Mouse (Mus musculus) midbrain, embryonic 13.5 days (tissue): Measurements from ENCODE around the gene Hoxd8. TPM values are rescaled to one million over a fixed set of nuclear protein-coding genes. Genes with fewer than 3 reads are reported as not detected.

ENCODE experiments used
- ATAC-seq: fragments of 200-750 bp; cut with Nextera tagmentation; 2 replicates; pipeline ENCODE4 v1.8.0; 2017; ENCODE audit warnings: mild to moderate bottlenecking, moderate TSS enrichment, moderate library complexity
- H3K27ac ChIP-seq: fragments of 300-500 bp; sonication (generic); 2 replicates; pipeline ENCODE4 v1.5.1; 2015; ENCODE audit warnings: inconsistent platforms, mild to moderate bottlenecking, moderate library complexity
- H3K27me3 ChIP-seq: fragments of 300-500 bp; sonication (generic); 2 replicates; pipeline ENCODE4 v1.6.1; 2015; ENCODE audit warnings: mild to moderate bottlenecking, inconsistent platforms
- H3K36me3 ChIP-seq: fragments of 300-500 bp; sonication (generic); 2 replicates; pipeline ENCODE4 v1.6.1; 2015; ENCODE audit warnings: mild to moderate bottlenecking, inconsistent platforms
- H3K4me1 ChIP-seq: fragments of 300-500 bp; sonication (generic); replicated peaks from 2 replicates; pipeline ENCODE4 v1.6.1; 2015; ENCODE audit warnings: inconsistent platforms
- H3K4me2 ChIP-seq: fragments of 300-500 bp; sonication (generic); replicated peaks from 2 replicates; pipeline ENCODE4 v1.6.1; 2015; ENCODE audit warnings: moderate library complexity, mild to moderate bottlenecking, inconsistent platforms
- H3K4me3 ChIP-seq: fragments of 300-500 bp; sonication (generic); replicated peaks from 2 replicates; pipeline ENCODE4 v1.5.1; 2015; ENCODE audit warnings: mild to moderate bottlenecking, inconsistent platforms
- H3K9ac ChIP-seq: fragments of 300-500 bp; sonication (generic); replicated peaks from 2 replicates; pipeline ENCODE4 v1.6.1; 2015; ENCODE audit warnings: mild to moderate bottlenecking, inconsistent platforms
- H3K9me3 ChIP-seq: fragments of 300-500 bp; sonication (generic); 2 replicates; pipeline ENCODE4 v1.6.1; 2016; ENCODE audit warnings: mild to moderate bottlenecking, inconsistent platforms
- WGBS: fragments of 180-500 bp; shearing (Covaris S2); methylation state at CpG from one replicate; pipeline ENCODE4 v1.1.7; 2015; 5-methylcytosine and 5-hydroxymethylcytosine counted together
- polyA plus RNA-seq: library from polyadenylated mRNA; unstranded; fragments of >200 nt; fragmentation: Nextera tagmentation; extraction: Ambion mirVana; gene quantifications from 2 replicates; pipeline ENCODE4 v1.2.1, GENCODE M21; 2015

Hoxd8 gene
- polyA plus RNA-seq, 1 experiment from 2014 or later: not detected

- no peak overlapping the region for H3K27ac ChIP-seq
- WGBS: under 1% methylated on average over 34 of the region's 34 CpGs
- peaks cover 14% of the 10 kb centered on the region for H3K4me1 ChIP-seq
- H3K9ac ChIP-seq: no peak overlapping the region
- no peak overlapping the region for H3K4me3 ChIP-seq
- peaks cover 100% of the 10 kb centered on the region for H3K27me3 ChIP-seq
- no peak for ATAC-seq
- H3K4me2 ChIP-seq: no peak overlapping the region
- H3K36me3 ChIP-seq: no peaks in the 10 kb centered on the region
- H3K9me3 ChIP-seq: no peaks in the 10 kb centered on the region
Measured at GRCm38 (mm10) chr2:74696442-74697335, 7.7 kb upstream of the Hoxd8 start.

- H3K9me3 ChIP-seq: no peaks in the 10 kb centered on the region
- ATAC-seq: peak; percentile 48
Measured at GRCm38 (mm10) chr2:74697567-74698121, 6.8 kb upstream of the Hoxd8 start, which contains the start of gene Hoxd9. Hoxd9 (plus strand) TSS chr2:74697727.

GRCm38 (mm10) chr2:74698201-74699052 lies 6.0 kb upstream of the Hoxd8 start:
- Histone ChIP-seq H3K4me1 (peaks cover 12% of the 10 kb centered on the region), H3K36me3 (no peaks in the 10 kb centered on the region), H3K27ac (no peak overlapping the region), H3K9me3 (no peaks in the 10 kb centered on the region), H3K4me3 (peak overlapping the region; percentile 35), H3K9ac (no peak overlapping the region), H3K27me3 (peaks cover 99% of the 10 kb centered on the region), H3K4me2 (peak overlapping the region; percentile 50)
- ATAC-seq: peak; percentile 53
- WGBS: under 1% methylated on average over 76 of the region's 86 CpGs

More at GRCm38 (mm10) chr2:74697567-74698121, 6.8 kb upstream of the Hoxd8 start, which contains the start of gene Hoxd9:
- Histone ChIP-seq H3K9ac (no peak within 1 kb of the TSS), H3K4me1 (peaks cover 12% of the 10 kb centered on the region), H3K27ac (no peak within 1 kb of the TSS), H3K4me2 (peak within 1 kb of the TSS; percentile 50), H3K36me3 (no peaks in the 10 kb centered on the region), H3K27me3 (peaks cover 99% of the 10 kb centered on the region), H3K4me3 (peak within 1 kb of the TSS; percentile 35)
- WGBS: under 1% methylated on average over 43 of the region's 43 CpGs

GRCm38 (mm10) chr2:74699053-74699430 lies 5.4 kb upstream of the Hoxd8 start:
- Histone ChIP-seq H3K27ac (no peak overlapping the region), H3K27me3 (peaks cover 99% of the 10 kb centered on the region), H3K4me2 (no peak overlapping the region), H3K9me3 (no peaks in the 10 kb centered on the region), H3K4me3 (no peak overlapping the region), H3K36me3 (no peaks in the 10 kb centered on the region), H3K4me1 (peaks cover 12% of the 10 kb centered on the region), H3K9ac (no peak overlapping the region)
- under 1% methylated on average over 17 of the region's 17 CpGs for WGBS
- no peak for ATAC-seq

GRCm38 (mm10) chr2:74699664-74700545 lies 4.5 kb upstream of the Hoxd8 start:
- Histone ChIP-seq H3K27me3 (peaks cover 99% of the 10 kb centered on the region), H3K4me3 (no peak overlapping the region), H3K4me2 (no peak overlapping the region), H3K4me1 (peaks cover 16% of the 10 kb centered on the region), H3K9me3 (no peaks in the 10 kb centered on the region), H3K27ac (no peak overlapping the region), H3K9ac (no peak overlapping the region), H3K36me3 (no peaks in the 10 kb centered on the region)
- no peak for ATAC-seq
- 2% methylated on average over 23 of the region's 23 CpGs for WGBS

GRCm38 (mm10) chr2:74700546-74701112 lies 3.8 kb upstream of the Hoxd8 start:
- H3K27ac ChIP-seq: no peak overlapping the region
- ATAC-seq: no peak
- no peak overlapping the region for H3K4me2 ChIP-seq
- peaks cover 99% of the 10 kb centered on the region for H3K27me3 ChIP-seq
- under 1% methylated on average over 22 of the region's 22 CpGs for WGBS
- no peaks in the 10 kb centered on the region for H3K9me3 ChIP-seq
- H3K4me1 ChIP-seq: peaks cover 24% of the 10 kb centered on the region
- no peak overlapping the region for H3K9ac ChIP-seq
- H3K36me3 ChIP-seq: no peaks in the 10 kb centered on the region
- H3K4me3 ChIP-seq: no peak overlapping the region

GRCm38 (mm10) chr2:74701949-74702819 lies 2.2 kb upstream of the Hoxd8 start:
- WGBS: 12% methylated on average over 17 of the region's 17 CpGs
- Histone ChIP-seq H3K27me3 (peaks cover 97% of the 10 kb centered on the region), H3K4me1 (peaks cover 25% of the 10 kb centered on the region), H3K4me2 (no peak overlapping the region), H3K9me3 (no peaks in the 10 kb centered on the region), H3K4me3 (no peak overlapping the region), H3K27ac (no peak overlapping the region), H3K9ac (no peak overlapping the region), H3K36me3 (no peaks in the 10 kb centered on the region)
- ATAC-seq: no peak

GRCm38 (mm10) chr2:74702820-74703219 lies 1.6 kb upstream of the Hoxd8 start:
- Histone ChIP-seq H3K27me3 (peaks cover 97% of the 10 kb centered on the region), H3K27ac (no peak overlapping the region), H3K4me1 (peaks cover 20% of the 10 kb centered on the region), H3K9ac (no peak overlapping the region), H3K36me3 (no peaks in the 10 kb centered on the region), H3K4me2 (no peak overlapping the region), H3K9me3 (no peaks in the 10 kb centered on the region), H3K4me3 (no peak overlapping the region)
- WGBS: 11% methylated on average over 6 of the region's 6 CpGs
- ATAC-seq: no peak

- ATAC-seq: no peak
- Histone ChIP-seq H3K9ac (no peak overlapping the region), H3K9me3 (no peaks in the 10 kb centered on the region), H3K27me3 (peaks cover 97% of the 10 kb centered on the region), H3K4me1 (peaks cover 15% of the 10 kb centered on the region), H3K4me2 (no peak overlapping the region), H3K27ac (no peak overlapping the region), H3K4me3 (no peak overlapping the region), H3K36me3 (no peaks in the 10 kb centered on the region)
- WGBS: 2% methylated on average over 10 of the region's 10 CpGs
Measured at GRCm38 (mm10) chr2:74703317-74703716, 1.1 kb upstream of the Hoxd8 start.

GRCm38 (mm10) chr2:74703720-74704392 lies 559 bp upstream of the Hoxd8 start:
- no peak overlapping the region for H3K4me2 ChIP-seq
- peaks cover 97% of the 10 kb centered on the region for H3K27me3 ChIP-seq
- WGBS: under 1% methylated on average over 26 of the region's 26 CpGs
- no peaks in the 10 kb centered on the region for H3K36me3 ChIP-seq
- no peak overlapping the region for H3K4me3 ChIP-seq
- H3K9ac ChIP-seq: no peak overlapping the region
- no peaks in the 10 kb centered on the region for H3K9me3 ChIP-seq
- ATAC-seq: no peak
- H3K27ac ChIP-seq: no peak overlapping the region
- peaks cover 13% of the 10 kb centered on the region for H3K4me1 ChIP-seq
